Mouse (Mus musculus) megakaryocyte progenitor cell, adult 5-6 weeks (primary cell): ENCODE measurements around the gene Fmc1. TPM values are rescaled to one million over a fixed set of nuclear protein-coding genes. Genes with fewer than 3 reads are reported as not detected.
"Not testable (repeated sequence)": the region's sequence is repeated elsewhere in the genome, so short reads cannot be mapped to it uniquely, and the experiment has no call there.

Experiments
- ATAC-seq: replicated peaks from 2 replicates; pipeline ENCODE4 v1.8.0; 2016; ENCODE audit warnings: mild to moderate bottlenecking, moderate TSS enrichment, inconsistent platforms; ENCODE audit not compliant: poor library complexity
- total RNA-seq, 2 experiments: library from RNA; stranded (forward) in 1 of 2; stranded (reverse) in 1 of 2; fragments of 157-497, 149-512 nt in 1 of 2; fragments of 200-1000 nt in 1 of 2; gene quantifications; 2 replicates each; pipeline versions ENCODE4 v1.2.3 to v1.2.4; 2015 to 2017

The Fmc1 gene
- total RNA-seq (2015), result 99.9 and 108 TPM in 2 replicates
- 58.3 and 60.3 TPM in 2 replicates for total RNA-seq (2017)

DNA sequence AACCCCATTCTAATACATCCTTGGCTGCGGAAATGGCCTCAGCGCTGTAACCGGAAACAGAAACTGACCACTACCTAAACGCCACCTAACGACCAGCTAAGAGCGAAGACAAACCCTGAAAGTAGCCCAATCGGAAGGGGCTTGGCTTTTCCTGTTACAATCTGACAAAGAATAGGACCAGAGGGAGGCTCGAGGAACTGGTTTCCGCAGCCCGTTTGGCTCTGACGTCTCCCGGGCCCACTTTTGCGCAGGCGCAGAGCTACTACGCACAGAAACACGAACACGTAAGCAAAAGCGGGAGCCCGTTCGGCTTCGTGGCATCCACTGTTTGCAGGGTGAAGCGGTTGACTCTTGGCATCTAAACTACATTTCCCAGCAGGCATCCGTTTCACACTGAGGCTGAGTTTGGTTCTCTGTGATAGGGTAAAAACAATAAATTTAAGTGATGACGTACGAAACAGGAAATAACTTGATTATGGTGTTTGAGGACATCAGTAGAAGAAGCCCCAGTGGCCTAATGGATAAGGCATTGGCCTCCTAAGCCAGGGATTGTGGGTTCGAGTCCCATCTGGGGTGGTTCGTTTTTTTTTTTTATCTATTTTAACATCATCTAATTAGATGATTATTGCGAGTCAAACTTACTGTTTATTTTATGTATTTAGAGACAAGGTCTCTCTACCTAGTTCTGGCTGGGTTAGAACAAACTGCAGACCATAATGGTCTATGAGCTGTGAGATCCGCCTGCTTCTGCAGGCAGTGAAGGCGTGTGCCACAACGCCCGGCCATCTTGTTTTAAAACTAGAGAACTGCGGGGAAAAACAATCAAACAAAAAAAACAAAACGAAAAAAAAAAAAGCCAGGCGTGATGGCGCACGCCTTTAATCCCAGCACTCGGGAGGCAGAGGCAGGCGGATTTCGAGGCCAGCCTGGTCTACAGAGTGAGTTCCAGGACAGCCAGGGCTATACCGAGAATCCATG, at the start of gene Fmc1:
Gene Fmc1, plus strand, starts transcription at position 75 of the 978 bp plus-strand sequence.
- ATAC-seq, result peak; percentile 73

- ATAC-seq, result peak; percentile 95
These were observed 40.8 kb upstream of the Fmc1 start for GRCm38 (mm10) chr6:38492550-38492949.

DNA sequence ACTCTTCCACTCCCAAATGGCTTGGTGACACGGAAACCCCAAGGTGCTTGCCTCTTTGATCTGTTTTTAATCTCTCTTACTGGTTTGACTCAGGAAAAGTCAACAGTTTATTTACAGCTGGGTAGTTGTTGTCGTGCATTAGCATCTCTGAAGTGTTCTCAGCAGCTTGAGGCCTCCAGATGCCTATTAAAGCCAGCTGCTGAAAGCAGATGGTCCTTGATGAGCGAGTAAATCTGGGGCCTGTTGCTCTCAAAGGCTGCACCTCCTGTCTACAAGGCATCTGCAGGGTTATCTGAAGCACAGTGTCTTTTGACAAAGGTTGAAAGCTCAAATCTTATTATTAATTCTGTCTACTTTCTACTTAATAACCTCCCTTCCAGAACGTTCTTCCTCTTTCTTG, 37.7 kb upstream of the Fmc1 start:
- ATAC-seq, result no peak

- no peak for ATAC-seq
These were observed 21.2 kb upstream of the Fmc1 start for GRCm38 (mm10) chr6:38512096-38512495.

GRCm38 (mm10) chr6:38512830-38513229, 20.5 kb upstream of the Fmc1 start:
- peak; percentile 57 for ATAC-seq

DNA sequence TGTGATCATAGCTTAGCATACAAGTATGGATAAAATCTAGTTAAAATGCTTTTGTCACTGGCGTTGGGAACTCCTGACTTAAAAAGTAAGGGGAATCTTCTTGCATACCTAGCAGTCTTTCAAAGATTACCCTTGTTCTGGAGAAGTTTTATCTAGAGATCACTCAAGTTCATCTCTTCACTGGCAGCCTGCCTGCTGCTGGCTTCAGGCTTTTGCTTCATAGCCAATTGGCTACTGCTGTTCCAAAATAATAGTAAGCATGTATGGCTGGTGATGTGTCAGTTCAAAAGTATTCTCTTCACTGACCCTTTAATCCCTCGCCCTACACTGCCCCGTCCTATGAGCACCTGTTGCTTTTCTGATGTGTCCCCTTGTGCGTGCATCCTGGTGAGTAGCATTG, 18.1 kb upstream of the Fmc1 start:
- no peak for ATAC-seq

DNA sequence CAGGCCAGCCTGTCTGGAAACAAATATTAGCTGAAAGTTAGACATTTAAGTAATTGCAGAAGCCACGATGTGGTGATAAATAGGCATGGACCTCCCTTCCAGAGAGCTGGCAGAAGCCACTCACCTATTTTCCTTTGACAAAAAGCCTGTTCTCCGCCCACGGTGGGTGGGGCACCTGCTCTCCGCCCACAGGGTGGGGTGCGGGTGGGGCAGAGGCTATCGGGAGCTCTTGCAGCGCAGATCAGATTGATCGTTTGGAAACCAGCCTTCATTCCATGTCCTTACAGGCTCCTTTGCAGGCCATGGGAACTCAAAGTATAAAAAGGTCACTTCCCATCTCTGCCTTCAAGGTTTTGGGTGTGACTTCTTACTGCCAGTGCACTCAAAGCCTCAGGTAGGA, 9.5 kb upstream of the Fmc1 start:
- ATAC-seq, result peak; percentile 70

DNA sequence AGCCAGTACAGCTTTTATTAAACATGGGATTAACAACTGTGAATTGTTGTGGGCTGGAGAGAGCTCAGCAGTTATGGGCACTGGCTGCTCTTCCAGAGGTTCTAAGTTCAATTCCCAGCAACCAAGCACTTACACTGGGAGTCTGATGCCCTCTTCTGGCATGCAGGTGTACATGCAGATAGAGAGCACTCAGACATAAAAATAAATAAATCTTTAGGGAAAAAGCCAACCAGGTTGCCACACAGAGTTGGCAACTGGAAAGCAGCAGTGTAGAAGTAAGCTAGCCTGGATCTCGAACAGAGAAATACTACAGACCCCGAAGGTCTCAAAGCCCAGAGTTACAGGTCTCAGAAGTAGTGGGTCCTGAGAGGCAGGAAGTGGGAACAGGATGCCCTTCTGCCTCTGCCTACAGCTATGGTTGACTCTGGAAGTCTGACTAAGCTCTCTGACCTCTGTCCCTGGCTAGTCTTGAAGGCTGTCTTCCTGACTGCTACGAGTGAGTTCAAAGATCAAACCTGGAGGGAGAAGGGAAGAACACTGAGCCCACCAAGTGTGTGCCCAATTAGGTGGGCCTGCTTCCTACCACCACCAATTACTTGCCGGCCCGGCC, 2.0 kb upstream of the Fmc1 start:
- ATAC-seq, result no peak

DNA sequence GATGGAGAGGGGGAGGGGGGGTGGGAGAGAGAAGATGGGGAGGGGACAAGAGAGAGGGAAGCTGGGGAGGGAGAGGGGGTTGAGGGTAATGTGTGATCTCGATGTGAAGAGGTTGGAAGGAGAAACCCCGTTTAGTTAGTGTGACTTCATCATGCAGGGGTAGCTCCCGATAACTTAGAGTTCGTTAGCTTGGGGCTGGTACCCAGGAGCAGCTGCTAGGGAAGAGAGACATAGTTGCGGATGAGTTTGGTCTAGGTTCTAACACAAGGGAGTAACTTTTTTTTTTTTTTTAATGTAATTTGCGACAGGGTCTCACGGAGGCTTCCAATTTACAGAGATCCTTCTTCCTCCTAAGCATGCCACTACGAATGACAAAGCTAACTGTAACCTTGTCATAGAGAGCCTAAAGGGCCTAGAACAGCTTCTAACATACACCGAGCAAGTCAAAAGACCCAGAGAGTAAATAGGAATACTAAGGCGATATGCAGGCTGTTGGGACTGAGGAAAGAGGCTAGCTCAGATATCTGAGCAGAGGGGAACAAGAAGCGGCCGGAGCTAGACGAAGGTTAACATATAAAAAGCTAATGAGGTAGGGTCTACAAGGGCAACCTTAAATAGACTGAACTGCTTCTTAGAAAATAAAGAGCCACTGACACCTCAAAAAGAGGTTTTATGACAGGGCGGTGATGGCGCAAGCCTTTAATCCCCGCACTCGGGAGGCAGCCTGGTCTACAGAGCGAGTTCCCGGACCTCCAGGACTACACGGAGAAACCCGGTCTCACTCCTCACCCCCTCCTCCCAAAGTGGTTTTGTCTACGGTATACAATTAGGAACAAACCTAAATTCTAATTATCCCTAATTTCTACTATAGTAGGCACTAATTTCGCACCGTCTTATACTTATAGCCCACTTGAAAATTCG, 542 bp upstream of the Fmc1 start:
- ATAC-seq, result peak; percentile 2

- ATAC-seq, result peak; percentile 66
These were observed 1.5 kb downstream of the Fmc1 start for GRCm38 (mm10) chr6:38534640-38535365.

DNA sequence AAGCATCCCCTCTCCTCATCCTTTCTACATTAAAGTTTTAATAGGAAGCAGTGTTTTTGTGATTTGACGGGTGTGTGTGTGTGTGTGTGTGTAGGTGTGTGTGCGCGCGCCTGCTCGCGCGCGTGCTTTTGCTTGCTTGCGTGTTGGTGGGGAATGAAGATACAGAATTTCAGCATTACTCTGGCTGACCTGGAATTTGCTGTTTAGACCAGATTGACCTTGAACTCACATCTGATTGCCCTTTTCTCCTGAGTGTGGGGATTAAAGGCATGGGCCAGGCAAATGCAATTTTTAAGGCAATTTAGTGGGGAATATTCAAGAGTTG, 2.0 kb downstream of the Fmc1 start:
- ATAC-seq, result no peak

GRCm38 (mm10) chr6:38535788-38536187, 2.5 kb downstream of the Fmc1 start:
- no peak for ATAC-seq

DNA sequence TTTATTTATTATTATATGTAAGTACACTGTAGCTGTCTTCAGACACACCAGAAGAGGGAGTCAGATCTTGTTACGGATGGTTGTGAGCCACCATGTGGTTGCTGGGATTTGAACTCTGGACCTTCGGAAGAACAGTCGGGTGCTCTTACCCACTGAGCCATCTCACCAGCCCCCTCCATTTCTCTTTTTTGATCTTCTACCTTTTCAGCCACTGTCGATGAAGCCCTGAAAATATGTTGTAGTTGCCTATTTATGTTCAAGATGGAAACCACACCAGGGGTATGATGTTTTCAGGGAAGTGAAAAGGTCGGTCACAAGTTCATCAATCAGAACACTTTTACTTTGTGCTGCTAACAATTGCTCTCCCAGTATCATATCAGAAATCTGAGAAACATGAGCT, 10.8 kb downstream of the Fmc1 start:
- ATAC-seq, result not testable (repeated sequence)

GRCm38 (mm10) chr6:38547005-38547404, 13.7 kb downstream of the Fmc1 start:
- ATAC-seq, result not testable (repeated sequence)

DNA sequence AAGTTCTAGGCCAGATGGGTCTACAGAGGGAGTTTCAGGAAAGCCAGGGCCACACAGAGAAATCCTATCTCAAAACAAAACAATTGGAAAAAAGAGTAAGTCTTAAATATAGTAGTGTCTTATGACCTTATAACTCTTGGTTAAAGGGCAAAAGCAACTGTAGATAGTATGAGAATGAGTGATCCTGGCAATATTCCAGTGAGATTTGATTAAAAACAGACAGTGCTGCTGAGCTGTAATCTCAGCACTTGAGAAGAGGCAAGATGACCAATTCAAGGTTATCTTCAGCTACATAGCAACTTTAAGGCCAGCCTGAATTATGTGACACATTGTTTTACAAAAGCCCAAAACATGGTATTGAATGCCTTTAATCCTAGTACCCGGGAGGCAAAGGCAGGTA, 14.4 kb downstream of the Fmc1 start:
- no peak for ATAC-seq

DNA sequence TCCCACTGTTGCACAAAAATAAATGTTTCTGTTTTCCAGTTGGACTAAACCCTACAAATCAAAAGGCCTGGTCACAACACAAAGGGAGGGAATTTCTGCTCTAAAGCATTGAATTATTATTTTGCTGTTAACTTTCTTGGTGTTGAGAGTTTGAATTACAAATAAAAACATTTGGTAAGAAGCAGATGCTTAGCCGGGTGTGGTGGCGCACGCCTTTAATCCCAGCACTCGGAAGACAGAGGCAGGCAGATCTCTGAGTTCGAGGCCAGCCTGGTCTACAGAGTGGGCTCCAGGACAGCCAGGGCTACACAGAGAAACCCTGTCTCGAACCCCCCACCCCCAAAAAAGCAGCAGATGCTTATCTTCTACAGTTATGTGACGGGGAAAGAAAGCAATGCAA, 15.3 kb downstream of the Fmc1 start:
- ATAC-seq, result not testable (repeated sequence)

DNA sequence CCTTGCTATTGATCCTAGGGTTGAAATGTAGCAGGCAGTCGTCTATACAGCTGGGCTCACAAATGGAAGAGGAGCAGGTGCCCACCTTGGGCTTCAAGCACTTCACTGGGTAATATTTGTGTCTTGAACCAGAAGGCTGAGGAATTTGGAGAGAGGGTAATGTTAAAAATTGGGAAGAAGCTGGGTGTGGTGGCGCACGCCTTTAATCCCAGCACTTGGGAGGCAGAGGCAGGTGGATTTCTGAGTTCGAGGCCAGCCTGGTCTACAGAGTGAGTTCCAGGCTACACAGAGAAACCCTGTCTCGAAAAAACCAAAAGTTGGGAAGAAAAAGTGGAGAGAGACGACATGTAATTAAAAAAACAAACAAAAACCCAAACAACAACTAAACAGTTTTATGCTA, 16.5 kb downstream of the Fmc1 start:
- not testable (repeated sequence) for ATAC-seq

- ATAC-seq, result peak; percentile 58
These were observed 17.2 kb downstream of the Fmc1 start for GRCm38 (mm10) chr6:38550250-38551061.
